ENCODE assay signal across 8 mouse cellular contexts in genomic region chrX:51018786-51019179, GRCm38 (mm10). TPM values are rescaled to one million over a fixed set of nuclear protein-coding genes. Genes with fewer than 3 reads are reported as not detected.
A peak's percentile ranks its signal among the peaks of the same experiment; 100 is the strongest.
DNase-seq lines count a peak whose midpoint lies in the region; ATAC-seq and TF ChIP-seq lines count a peak whose summit lies in the region.

No protein-coding gene starts in this region.

- 0 out of 2 replicates have a peak overlapping the region, but pooled peaks have one; percentile 24 for H3K9ac ChIP-seq in embryonic facial prominence, embryonic 15.5 days
- peak overlapping the region; percentile 65 for H3K9ac ChIP-seq in kidney, embryonic 15.5 days
- H3K9ac ChIP-seq in liver, embryonic 11.5 days (ENCODE audit: low read depth, low read length), result peak overlapping the region; percentile 87
- H3K9ac ChIP-seq in stomach, embryonic 14.5 days (replicated peaks; ENCODE audit: low read depth, low read length), result peak overlapping the region; percentile 60

- no peaks in the 10 kb centered on the region for H3K4me1 ChIP-seq in bone marrow, adult 2 months (ENCODE audit: control insufficient read depth, insufficient read depth, low read length)
- H3K4me1 ChIP-seq in embryonic facial prominence, embryonic 15.5 days, result no peaks in the 10 kb centered on the region
- H3K4me1 ChIP-seq in heart, embryonic 10.5 days, result no peaks in the 10 kb centered on the region; the same call in 1 of the 2 replicates
- peaks cover 5% of the 10 kb centered on the region; the same call in 1 of the 2 replicates for H3K4me1 ChIP-seq in kidney, embryonic 15.5 days
- no peaks in the 10 kb centered on the region for H3K4me1 ChIP-seq in liver, embryonic 11.5 days (replicated peaks; ENCODE audit: control insufficient read depth, insufficient read depth, low read length)
- H3K4me1 ChIP-seq in stomach, embryonic 14.5 days (ENCODE audit: control insufficient read depth, insufficient read depth, low read length), result no peaks in the 10 kb centered on the region

- peak overlapping the region; percentile 90 for H3K27ac ChIP-seq in bone marrow, adult 2 months (ENCODE audit: control insufficient read depth, insufficient read depth, low read depth, low read length, poor library complexity)
- peak overlapping the region; percentile 97 for H3K27ac ChIP-seq in embryonic facial prominence, embryonic 15.5 days (replicated peaks)
- H3K27ac ChIP-seq in heart, embryonic 10.5 days, result peak overlapping the region; percentile 96
- H3K27ac ChIP-seq in kidney, embryonic 15.5 days, result peak overlapping the region; percentile 95
- peak overlapping the region; percentile 89 for H3K27ac ChIP-seq in liver, embryonic 11.5 days (ENCODE audit: low read depth, low read length)
- peak overlapping the region; percentile 97 for H3K27ac ChIP-seq in stomach, embryonic 14.5 days (ENCODE audit: low read length)

- H3K4me2 ChIP-seq in embryonic facial prominence, embryonic 15.5 days (replicated peaks), result peak overlapping the region; percentile 41
- peak overlapping the region; percentile 59 for H3K4me2 ChIP-seq in kidney, embryonic 15.5 days
- H3K4me2 ChIP-seq in liver, embryonic 11.5 days, result peak overlapping the region; percentile 57
- H3K4me2 ChIP-seq in myocyte (ENCODE audit: low read depth), result peak overlapping the region; percentile 66
- peak overlapping the region; percentile 35 for H3K4me2 ChIP-seq in stomach, embryonic 14.5 days (replicated peaks; ENCODE audit: low read depth, low read length)

- H3K36me3 ChIP-seq in embryonic facial prominence, embryonic 15.5 days, result no peaks in the 10 kb centered on the region
- peaks cover 7% of the 10 kb centered on the region; the same call in 1 of the 2 replicates for H3K36me3 ChIP-seq in heart, embryonic 10.5 days
- 0 out of 2 replicates have a peak, but pooled peaks cover 3% of the 10 kb centered on the region for H3K36me3 ChIP-seq in kidney, embryonic 15.5 days
- H3K36me3 ChIP-seq in liver, embryonic 11.5 days (ENCODE audit: control insufficient read depth, insufficient read depth, low read length), result no peaks in the 10 kb centered on the region
- no peaks in the 10 kb centered on the region for H3K36me3 ChIP-seq in myocyte (ENCODE audit: control insufficient read depth, insufficient read depth)
- no peaks in the 10 kb centered on the region; the same call in 1 of the 2 replicates for H3K36me3 ChIP-seq in stomach, embryonic 14.5 days (ENCODE audit: control insufficient read depth, insufficient read depth, low read length)

- peaks cover 17% of the 10 kb centered on the region for H3K79me2 ChIP-seq in myocyte (ENCODE audit: control insufficient read depth, insufficient read depth)

- peak; percentile 71; the same call in 1 of the 2 replicates for TF ChIP-seq POLR2A in bone marrow, adult 2 months (IDR thresholded peaks at IDR 0.05; ENCODE audit: borderline replicate concordance, control insufficient read depth, low read depth, low read length)
- peak; percentile 59 for TF ChIP-seq POLR2A in myocyte (IDR thresholded peaks at IDR 0.05; ENCODE audit: insufficient read length, low read depth)

- no peak for TF ChIP-seq CTCF in bone marrow, adult 2 months (IDR thresholded peaks at IDR 0.05; ENCODE audit: control insufficient read depth, insufficient read depth, low read length)

- H3K4me3 ChIP-seq in bone marrow, adult 2 months (replicated peaks; ENCODE audit: control insufficient read depth, low read depth, low read length), result peak overlapping the region; percentile 74
- peak overlapping the region; percentile 54 for H3K4me3 ChIP-seq in embryonic facial prominence, embryonic 15.5 days (replicated peaks)
- H3K4me3 ChIP-seq in heart, embryonic 10.5 days, result peak overlapping the region; percentile 65
- peak overlapping the region; percentile 59 for H3K4me3 ChIP-seq in kidney, embryonic 15.5 days (replicated peaks)
- peak overlapping the region; percentile 62 for H3K4me3 ChIP-seq in liver, embryonic 11.5 days (ENCODE audit: low read depth, low read length)
- H3K4me3 ChIP-seq in myocyte, result peak overlapping the region; percentile 50
- H3K4me3 ChIP-seq in stomach, embryonic 14.5 days (ENCODE audit: low read depth, low read length), result peak overlapping the region; percentile 48

- ATAC-seq in embryonic facial prominence, embryonic 15.5 days (ENCODE audit: insufficient number of reproducible peaks, low FRiP score, low TSS enrichment, low read depth), result peak; percentile 82
- peak; percentile 90 for ATAC-seq in kidney, embryonic 15.5 days (replicated peaks; ENCODE audit: low FRiP score)
- ATAC-seq in liver, embryonic 11.5 days (replicated peaks; ENCODE audit: low FRiP score), result peak; percentile 87
- peak; percentile 83 for ATAC-seq in stomach, embryonic 14.5 days (ENCODE audit: insufficient number of reproducible peaks, insufficient read depth, low FRiP score, low read depth)

- H3ac ChIP-seq in myocyte (ENCODE audit: control insufficient read depth, insufficient read length), result peak overlapping the region; percentile 61

- 4% methylated on average over 27 of the region's 32 CpGs for WGBS in bone marrow, adult 2 months
- WGBS in embryonic facial prominence, embryonic 15.5 days, result 35% methylated on average over 26 of the region's 32 CpGs
- WGBS in heart, embryonic 10.5 days, result 13% methylated on average over 31 of the region's 32 CpGs
- WGBS in kidney, embryonic 15.5 days, result 32% methylated on average over 28 of the region's 32 CpGs
- WGBS in liver, embryonic 11.5 days, result 10% methylated on average over 30 of the region's 32 CpGs
- WGBS in stomach, embryonic 14.5 days, result 20% methylated on average over 32 of the region's 32 CpGs

- no peaks in the 10 kb centered on the region for H3K27me3 ChIP-seq in embryonic facial prominence, embryonic 15.5 days
- H3K27me3 ChIP-seq in heart, embryonic 10.5 days (ENCODE audit: insufficient read depth, poor library complexity, severe bottlenecking), result no peaks in the 10 kb centered on the region
- no peaks in the 10 kb centered on the region for H3K27me3 ChIP-seq in kidney, embryonic 15.5 days
- no peaks in the 10 kb centered on the region for H3K27me3 ChIP-seq in liver, embryonic 11.5 days (replicated peaks; ENCODE audit: control insufficient read depth, insufficient read depth, low read length)
- no peaks in the 10 kb centered on the region for H3K27me3 ChIP-seq in myocyte (ENCODE audit: control insufficient read depth, insufficient read depth, insufficient read length)
- no peaks in the 10 kb centered on the region for H3K27me3 ChIP-seq in stomach, embryonic 14.5 days (ENCODE audit: control insufficient read depth, insufficient read depth, low read length)

- H3K9me3 ChIP-seq in embryonic facial prominence, embryonic 15.5 days (replicated peaks), result no peaks in the 10 kb centered on the region
- no peaks in the 10 kb centered on the region for H3K9me3 ChIP-seq in heart, embryonic 10.5 days
- no peaks in the 10 kb centered on the region for H3K9me3 ChIP-seq in kidney, embryonic 15.5 days (replicated peaks)
- H3K9me3 ChIP-seq in liver, embryonic 11.5 days (ENCODE audit: control insufficient read depth, low read length), result no peaks in the 10 kb centered on the region
- no peaks in the 10 kb centered on the region for H3K9me3 ChIP-seq in stomach, embryonic 14.5 days (ENCODE audit: control insufficient read depth, low read depth, low read length)

- peak; percentile 85 for DNase-seq in CD4-positive helper T cell, adult 2 months (ENCODE audit: low read depth, low spot score)
- DNase-seq in heart, embryonic 10.5 days (ENCODE audit: low spot score), result peak; percentile 85
- peak; percentile 68 for DNase-seq in liver, embryonic 11.5 days (ENCODE audit: low spot score)

TF ChIP-seq in myocyte, 11 proteins besides CTCF, POLR2A, EP300 and RAD21:
- TF ChIP-seq POLR2AphosphoS2 (IDR thresholded peaks at IDR 0.05; ENCODE audit: insufficient read length, low read depth), result no peak
- TF ChIP-seq MYOD1 (IDR thresholded peaks at IDR 0.05; ENCODE audit: control insufficient read depth in 1 of 3, insufficient read length in 2 of 3, low read depth in 2 of 3), result no peak
- TF ChIP-seq E2F4 (IDR thresholded peaks at IDR 0.05; ENCODE audit: insufficient read depth), result no peak
- no peak for TF ChIP-seq MAX (IDR thresholded peaks at IDR 0.05; ENCODE audit: low read depth)
- TF ChIP-seq CEBPB (IDR thresholded peaks at IDR 0.05; ENCODE audit: insufficient read depth, poor library complexity, severe bottlenecking), result no peak
- no peak for TF ChIP-seq SRF (IDR thresholded peaks at IDR 0.05; ENCODE audit: control insufficient read depth, insufficient read length, low read depth)
- no peak for TF ChIP-seq MYOG (IDR thresholded peaks at IDR 0.05; ENCODE audit: control insufficient read depth in 1 of 3, insufficient read depth in 1 of 3, insufficient read length in 2 of 3, low read depth in 2 of 3)
- no peak for TF ChIP-seq REST (IDR thresholded peaks at IDR 0.05; ENCODE audit: insufficient read depth, insufficient read length)
- no peak for TF ChIP-seq TCF3 (IDR thresholded peaks at IDR 0.05; ENCODE audit: insufficient read length, low read depth)
- TF ChIP-seq USF1 (IDR thresholded peaks at IDR 0.05; ENCODE audit: low read depth), result no peak
- no peak for TF ChIP-seq TCF12 (IDR thresholded peaks at IDR 0.05; ENCODE audit: insufficient read depth, poor library complexity, severe bottlenecking)
TF ChIP-seq in myocyte: peak in this region for 0.

RNA-seq across cellular contexts. Expression of gene Rap2c, which starts 1.0 kb away (rescaled TPM):
- polyA plus RNA-seq in bone marrow, adult 2 months (2011; ENCODE audit: insufficient read depth, insufficient read length, low replicate concordance, missing spikeins), result 8.7 and 10.0 TPM in 2 replicates
- 25.6 and 26.1 TPM in 2 replicates for polyA plus RNA-seq in embryonic facial prominence, embryonic 15.5 days (2015; fragmentation: Nextera tagmentation; extraction: Ambion mirVana)
- 29.3 and 33.3 TPM in 2 replicates for polyA plus RNA-seq in heart, embryonic 10.5 days (2016; fragmentation: Nextera tagmentation; extraction: Ambion mirVana)
- polyA plus RNA-seq in kidney, embryonic 15.5 days (2015; fragmentation: Nextera tagmentation; extraction: Ambion mirVana), result 14.9 and 16.1 TPM in 2 replicates
- polyA plus RNA-seq in liver, embryonic 11.5 days (2014; fragmentation: Nextera tagmentation; extraction: Ambion mirVana), result 22.4 and 23.6 TPM in 2 replicates
- 8.3 TPM for polyA plus RNA-seq in myocyte (2012; fragmentation: generic; extraction: Trizol)
- polyA plus RNA-seq in stomach, embryonic 14.5 days (2014; fragmentation: Nextera tagmentation; extraction: Ambion mirVana), result 26.5 and 28.2 TPM in 2 replicates

Comparison
In these comparisons a context has a peak if more than half of its experiments do, and no peak if none do; other contexts are left out.
1. Peak in every context shown above with its lines: DNase-seq, ATAC-seq, H3K4me3 ChIP-seq and H3K27ac ChIP-seq.
2. H3K9ac ChIP-seq: peak in every context shown above with its lines; median percentile 87 in liver, embryonic 11.5 days; 65 in kidney, embryonic 15.5 days; 60 in stomach, embryonic 14.5 days; 24 in embryonic facial prominence, embryonic 15.5 days.